Mouse (Mus musculus) heart, postnatal 10 days (tissue): ENCODE measurements at regions not wholly inside any gene's neighbourhood (a gene's known extent, or its start where the extent isn't known, plus 50 kb on each side); places are given as distances from the start of the nearest gene placed in this dataset.

Source experiments
- microRNA-seq, 2 experiments: library from miRNA; unstranded; fragments of <30 nt; microRNA quantifications; one replicate each; pipeline ENCODE4 v1.2.0; 2022

Small RNA genes lying in the stretch of these regions (microRNA-seq; reads per million reads assigned to microRNA genes)
- 0 reads per million in 2 experiments for gene Mir710
